Mouse (Mus musculus): ENCODE data around the gene Gm11939.
A peak's percentile ranks its signal among the peaks of the same experiment; 100 is the strongest.
"Not testable (repeated sequence)": the region's sequence is repeated elsewhere in the genome, so short reads cannot be mapped to it uniquely, and the experiment has no call there.

Gene Gm11939

GRCm38 (mm10) chr11:99559366-99559765 lies at the start of gene Gm11939:
Gm11939 (minus strand) TSS chr11:99559466.
- no peak for DNase-seq (ENCODE audit: low read depth)

GRCm38 (mm10) chr11:99603208-99603607 lies 43.9 kb upstream of the Gm11939 start, which contains the start of gene Gm11938:
Gm11938 (minus strand) TSS chr11:99603308.
- DNase-seq (ENCODE audit: low read depth) = not testable (repeated sequence)

GRCm38 (mm10) chr11:99597742-99598141 lies 38.5 kb upstream of the Gm11939 start, which contains the start of gene Krtap9-3:
Krtap9-3 (minus strand) TSS chr11:99598105.
- DNase-seq (ENCODE audit: low read depth) = not testable (repeated sequence)

GRCm38 (mm10) chr11:99590981-99591380 lies 31.7 kb upstream of the Gm11939 start, which contains the start of gene Krtap1-3:
Krtap1-3 (minus strand) TSS chr11:99591339.
- DNase-seq (ENCODE audit: low read depth) = no peak

- DNase-seq (ENCODE audit: low read depth) = no peak
Measured at GRCm38 (mm10) chr11:99585096-99585495, 25.8 kb upstream of the Gm11939 start.

- DNase-seq (ENCODE audit: low read depth) = no peak
Measured at GRCm38 (mm10) chr11:99583245-99583704, 24.0 kb upstream of the Gm11939 start, which contains the start of gene Krtap1-4. Krtap1-4 (minus strand) TSS chr11:99583654.

GRCm38 (mm10) chr11:99581564-99581963 lies 22.3 kb upstream of the Gm11939 start:
- DNase-seq (ENCODE audit: low read depth) = peak; percentile 2

- DNase-seq (ENCODE audit: low read depth) = no peak
Measured at GRCm38 (mm10) chr11:99581051-99581450, 21.8 kb upstream of the Gm11939 start.

GRCm38 (mm10) chr11:99580636-99581035 lies 21.4 kb upstream of the Gm11939 start, which contains the start of gene Krtap1-5:
Krtap1-5 (minus strand) TSS chr11:99581016.
- DNase-seq (ENCODE audit: low read depth) = no peak

GRCm38 (mm10) chr11:99574106-99574505 lies 14.8 kb upstream of the Gm11939 start:
- peak; percentile 61 for DNase-seq (ENCODE audit: low read depth)

- no peak for DNase-seq (ENCODE audit: low read depth)
Measured at GRCm38 (mm10) chr11:99573164-99573563, 13.9 kb upstream of the Gm11939 start.

GRCm38 (mm10) chr11:99566530-99566929 lies 7.3 kb upstream of the Gm11939 start, which contains the start of gene Krtap3-1:
Krtap3-1 (minus strand) TSS chr11:99566630.
- no peak for DNase-seq (ENCODE audit: low read depth)

GRCm38 (mm10) chr11:99562580-99562979 lies 3.3 kb upstream of the Gm11939 start:
- no peak for DNase-seq (ENCODE audit: low read depth)

GRCm38 (mm10) chr11:99557976-99558745 lies 1.1 kb downstream of the Gm11939 start:
- no peak for DNase-seq (ENCODE audit: low read depth)

GRCm38 (mm10) chr11:99556753-99557152 lies 2.5 kb downstream of the Gm11939 start, which contains the start of gene Krtap3-2:
Krtap3-2 (minus strand) TSS chr11:99556853.
- no peak for DNase-seq (ENCODE audit: low read depth)

- DNase-seq (ENCODE audit: low read depth) = no peak
Measured at GRCm38 (mm10) chr11:99556195-99556594, 3.1 kb downstream of the Gm11939 start.

- no peak for DNase-seq (ENCODE audit: low read depth)
Measured at GRCm38 (mm10) chr11:99550765-99551164, 8.5 kb downstream of the Gm11939 start, which contains the start of gene Krtap3-3. Krtap3-3 (minus strand) TSS chr11:99550865.

- DNase-seq (ENCODE audit: low read depth) = peak; percentile 12
Measured at GRCm38 (mm10) chr11:99547892-99548291, 11.4 kb downstream of the Gm11939 start.

- DNase-seq (ENCODE audit: low read depth) = no peak
Measured at GRCm38 (mm10) chr11:99539721-99540120, 19.5 kb downstream of the Gm11939 start.

- no peak for DNase-seq (ENCODE audit: low read depth)
Measured at GRCm38 (mm10) chr11:99521288-99521860, 37.9 kb downstream of the Gm11939 start, which contains the start of gene Krt39. Krt39 (minus strand) TSS chr11:99521338.

- no peak for DNase-seq (ENCODE audit: low read depth)
Measured at GRCm38 (mm10) chr11:99514098-99514497, 45.2 kb downstream of the Gm11939 start.
